Mouse (Mus musculus) embryonic facial prominence, embryonic 12.5 days (tissue): ENCODE results near the gene 9530003J23Rik. TPM values are rescaled to one million over a fixed set of nuclear protein-coding genes. Genes with fewer than 3 reads are reported as not detected.

ENCODE experiments used
- ATAC-seq: fragments of 200-750 bp; cut with Nextera tagmentation; 2 replicates; pipeline ENCODE4 v1.8.0; 2017; ENCODE audit not compliant: insufficient number of reproducible peaks, insufficient read depth, low FRiP score, low TSS enrichment
- H3K27ac ChIP-seq: fragments of 300-500 bp; sonication (generic); 2 replicates; pipeline ENCODE4 v1.5.1; 2016; ENCODE audit warnings: mild to moderate bottlenecking
- H3K27me3 ChIP-seq: fragments of 300-500 bp; sonication (generic); 2 replicates; pipeline ENCODE4 v1.6.1; 2016; ENCODE audit warnings: mild to moderate bottlenecking, moderate library complexity
- H3K36me3 ChIP-seq: fragments of 300-500 bp; sonication (generic); 2 replicates; pipeline ENCODE4 v1.6.1; 2016; ENCODE audit warnings: mild to moderate bottlenecking
- H3K4me1 ChIP-seq: fragments of 300-500 bp; sonication (generic); 2 replicates; pipeline ENCODE4 v1.6.1; 2016
- H3K4me2 ChIP-seq: fragments of 300-500 bp; sonication (generic); replicated peaks from 2 replicates; pipeline ENCODE4 v1.6.1; 2016; ENCODE audit warnings: mild to moderate bottlenecking, moderate library complexity
- H3K4me3 ChIP-seq: fragments of 300-500 bp; sonication (generic); 2 replicates; pipeline ENCODE4 v1.5.1; 2016; ENCODE audit warnings: mild to moderate bottlenecking
- H3K9ac ChIP-seq: fragments of 300-500 bp; sonication (generic); 2 replicates; pipeline ENCODE4 v1.6.1; 2016; ENCODE audit warnings: mild to moderate bottlenecking, moderate library complexity
- H3K9me3 ChIP-seq: fragments of 300-500 bp; sonication (generic); 2 replicates; pipeline ENCODE4 v1.6.1; 2016; ENCODE audit warnings: mild to moderate bottlenecking, moderate library complexity
- WGBS: fragments of 180-500 bp; shearing (Covaris S2); methylation state at CpG from one replicate; pipeline ENCODE4 v1.1.7; 2016; 5-methylcytosine and 5-hydroxymethylcytosine counted together
- polyA plus RNA-seq: library from polyadenylated mRNA; unstranded; fragments of >200 nt; fragmentation: Nextera tagmentation; extraction: Ambion mirVana; gene quantifications from 2 replicates; pipeline ENCODE4 v1.2.1, GENCODE M21; 2016

9530003J23Rik gene
- polyA plus RNA-seq, 1 experiment from 2014 or later: not detected

- WGBS: 47% methylated on average over 2 of the region's 2 CpGs
- H3K36me3 ChIP-seq: no peaks in the 10 kb centered on the region
- no peak overlapping the region for H3K4me3 ChIP-seq
- ATAC-seq: no peak
- H3K9ac ChIP-seq: no peak overlapping the region
- H3K27me3 ChIP-seq: no peaks in the 10 kb centered on the region
- no peaks in the 10 kb centered on the region for H3K9me3 ChIP-seq
- H3K4me2 ChIP-seq: no peak overlapping the region
- H3K4me1 ChIP-seq: peaks cover 15% of the 10 kb centered on the region; the same call in 1 of the 2 replicates
- H3K27ac ChIP-seq: no peak overlapping the region
Measured at GRCm38 (mm10) chr10:117203558-117203981, 34.9 kb downstream of the 9530003J23Rik start.

GRCm38 (mm10) chr10:117202981-117203557, 35.4 kb downstream of the 9530003J23Rik start:
- ATAC-seq: no peak
- Histone ChIP-seq H3K4me1 (peaks cover 15% of the 10 kb centered on the region; the same call in 1 of the 2 replicates), H3K9me3 (no peaks in the 10 kb centered on the region), H3K27me3 (no peaks in the 10 kb centered on the region), H3K9ac (no peak overlapping the region), H3K27ac (no peak overlapping the region), H3K4me3 (no peak overlapping the region), H3K4me2 (no peak overlapping the region), H3K36me3 (no peaks in the 10 kb centered on the region)
- WGBS: 71% methylated on average over 17 of the region's 17 CpGs

GRCm38 (mm10) chr10:117199701-117200100, 38.8 kb downstream of the 9530003J23Rik start:
- Histone ChIP-seq H3K27me3 (no peaks in the 10 kb centered on the region), H3K27ac (no peak overlapping the region), H3K36me3 (no peaks in the 10 kb centered on the region), H3K9ac (no peak overlapping the region), H3K4me2 (no peak overlapping the region), H3K4me1 (peaks cover 15% of the 10 kb centered on the region; the same call in 1 of the 2 replicates), H3K4me3 (no peak overlapping the region), H3K9me3 (no peaks in the 10 kb centered on the region)
- ATAC-seq: no peak
- WGBS: 33% methylated on average over 3 of the region's 3 CpGs

- Histone ChIP-seq H3K4me1 (peaks cover 6% of the 10 kb centered on the region; the same call in 1 of the 2 replicates), H3K36me3 (no peaks in the 10 kb centered on the region), H3K4me3 (no peak overlapping the region), H3K9me3 (no peaks in the 10 kb centered on the region), H3K27me3 (no peaks in the 10 kb centered on the region), H3K9ac (no peak overlapping the region), H3K4me2 (no peak overlapping the region), H3K27ac (no peak overlapping the region)
- WGBS: 82% methylated on average over 3 of the region's 3 CpGs
- no peak for ATAC-seq
Measured at GRCm38 (mm10) chr10:117196696-117197095, 41.8 kb downstream of the 9530003J23Rik start.

- Histone ChIP-seq H3K27me3 (no peaks in the 10 kb centered on the region), H3K27ac (no peak overlapping the region), H3K4me3 (no peak overlapping the region), H3K4me1 (peaks cover 6% of the 10 kb centered on the region; the same call in 1 of the 2 replicates), H3K36me3 (no peaks in the 10 kb centered on the region), H3K9ac (no peak overlapping the region), H3K4me2 (no peak overlapping the region), H3K9me3 (no peaks in the 10 kb centered on the region)
- WGBS: 86% methylated on average over 4 of the region's 4 CpGs
- ATAC-seq: no peak
Measured at GRCm38 (mm10) chr10:117195748-117196147, 42.8 kb downstream of the 9530003J23Rik start.

GRCm38 (mm10) chr10:117195005-117195404, 43.5 kb downstream of the 9530003J23Rik start:
- Histone ChIP-seq H3K36me3 (no peaks in the 10 kb centered on the region), H3K27ac (no peak overlapping the region), H3K27me3 (no peaks in the 10 kb centered on the region), H3K4me2 (no peak overlapping the region), H3K9ac (no peak overlapping the region), H3K4me1 (peaks cover 6% of the 10 kb centered on the region; the same call in 1 of the 2 replicates), H3K4me3 (no peak overlapping the region), H3K9me3 (no peaks in the 10 kb centered on the region)
- WGBS: 86% methylated on average over 12 of the region's 12 CpGs
- no peak for ATAC-seq

GRCm38 (mm10) chr10:117193364-117193763, 45.1 kb downstream of the 9530003J23Rik start:
- Histone ChIP-seq H3K4me2 (no peak overlapping the region), H3K36me3 (no peaks in the 10 kb centered on the region), H3K9me3 (no peaks in the 10 kb centered on the region), H3K27me3 (no peaks in the 10 kb centered on the region), H3K9ac (no peak overlapping the region), H3K4me1 (no peaks in the 10 kb centered on the region), H3K4me3 (no peak overlapping the region), H3K27ac (no peak overlapping the region)
- no peak for ATAC-seq
- 76% methylated on average over 5 of the region's 5 CpGs for WGBS

- no peaks in the 10 kb centered on the region for H3K36me3 ChIP-seq
- WGBS: 69% methylated on average over 9 of the region's 9 CpGs
- H3K4me1 ChIP-seq: no peaks in the 10 kb centered on the region
- no peaks in the 10 kb centered on the region for H3K9me3 ChIP-seq
- no peak overlapping the region for H3K4me2 ChIP-seq
- ATAC-seq: no peak
- no peak overlapping the region for H3K27ac ChIP-seq
- H3K27me3 ChIP-seq: no peaks in the 10 kb centered on the region
- H3K4me3 ChIP-seq: no peak overlapping the region
- no peak overlapping the region for H3K9ac ChIP-seq
Measured at GRCm38 (mm10) chr10:117185399-117186089, 53.0 kb downstream of the 9530003J23Rik start.

Other genes with a start within 250 kb of the 9530003J23Rik start
- gene Lrrc10, start 193.4 kb downstream of the 9530003J23Rik start, polyA plus RNA-seq: not detected in 2 replicates
- 251 and 257 TPM in 2 replicates for gene Cct2, start 174.9 kb downstream of the 9530003J23Rik start, polyA plus RNA-seq
- gene Frs2, start 90.2 kb downstream of the 9530003J23Rik start, polyA plus RNA-seq: 22.8 and 24.4 TPM in 2 replicates
- 95.8 and 96.7 TPM in 2 replicates for gene Yeats4, start 14.2 kb downstream of the 9530003J23Rik start, polyA plus RNA-seq
- 19.5 and 19.6 TPM in 2 replicates for gene Lyz2, start 43.6 kb upstream of the 9530003J23Rik start, polyA plus RNA-seq
- gene Lyz1, start 54.2 kb upstream of the 9530003J23Rik start, polyA plus RNA-seq: not detected in 2 replicates
- 210 and 213 TPM in 2 replicates for gene Cpsf6, start 141.3 kb upstream of the 9530003J23Rik start, polyA plus RNA-seq